Mouse (Mus musculus) large intestine, adult 2 months (tissue): ENCODE measurements around the gene Thsd7a. TPM values are rescaled to one million over a fixed set of nuclear protein-coding genes. Genes with fewer than 3 reads are reported as not detected.

ENCODE experiments used
- DNase-seq: peaks from one replicate; pipeline ENCODE4 v3.0.0-alpha.2; 2012; ENCODE audit warnings: low read depth, low spot score
- WGBS: fragments of 180-500 bp; shearing (Covaris S2); methylation state at CpG from one replicate; pipeline ENCODE4 v1.1.7; 2018; 5-methylcytosine and 5-hydroxymethylcytosine counted together
- polyA plus RNA-seq: library from polyadenylated mRNA; depleted of rRNA; stranded (reverse); fragments of >200 nt; gene quantifications from 2 replicates; pipeline ENCODE4 v1.2.3, GENCODE M21; 2012

The Thsd7a gene
- polyA plus RNA-seq, 1 experiment = 0.50 TPM

DNA sequence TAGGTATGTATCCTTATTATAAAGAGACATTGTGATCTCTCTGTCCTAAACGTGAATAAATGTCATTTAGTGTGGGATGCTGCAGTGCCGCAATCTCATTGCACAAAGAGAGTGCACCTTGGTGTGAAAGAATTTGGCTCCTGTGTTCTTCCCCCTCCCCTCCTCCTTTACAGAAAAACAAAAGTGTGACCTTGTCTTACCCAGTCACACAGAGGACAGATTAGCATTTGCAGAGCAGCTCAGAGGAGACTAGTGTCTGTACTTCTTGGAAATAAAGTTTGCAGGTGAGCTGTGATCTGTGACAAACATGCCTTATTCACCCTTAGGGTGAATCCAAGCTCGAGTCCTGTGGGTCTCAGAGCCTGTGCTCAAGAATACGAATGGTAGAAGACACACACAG, 332.2 kb downstream of the Thsd7a start:
- DNase-seq = no peak
- WGBS = 73% methylated on average over 4 of the region's 4 CpGs

DNA sequence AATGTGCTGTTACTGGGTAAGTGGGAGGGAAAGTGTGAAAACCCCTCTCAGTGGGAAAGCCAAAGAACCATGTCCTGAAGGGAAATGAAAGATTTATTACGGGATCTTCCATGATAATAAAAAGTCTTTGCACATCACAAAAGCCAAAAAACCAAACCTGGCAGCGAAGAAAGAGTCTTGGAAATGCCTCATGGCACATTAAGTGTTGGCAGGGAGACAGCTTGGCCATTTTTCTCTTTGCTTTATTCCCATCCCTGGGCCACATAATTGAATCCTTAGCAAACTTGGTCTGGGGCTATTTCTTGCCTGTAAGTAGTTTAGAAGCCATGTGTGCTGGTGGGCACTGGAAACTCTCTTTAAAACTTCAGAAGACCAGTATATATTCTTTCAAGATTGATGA, 344.8 kb downstream of the Thsd7a start:
- WGBS = 82% methylated on average over 2 of the region's 2 CpGs
- DNase-seq = no peak

DNA sequence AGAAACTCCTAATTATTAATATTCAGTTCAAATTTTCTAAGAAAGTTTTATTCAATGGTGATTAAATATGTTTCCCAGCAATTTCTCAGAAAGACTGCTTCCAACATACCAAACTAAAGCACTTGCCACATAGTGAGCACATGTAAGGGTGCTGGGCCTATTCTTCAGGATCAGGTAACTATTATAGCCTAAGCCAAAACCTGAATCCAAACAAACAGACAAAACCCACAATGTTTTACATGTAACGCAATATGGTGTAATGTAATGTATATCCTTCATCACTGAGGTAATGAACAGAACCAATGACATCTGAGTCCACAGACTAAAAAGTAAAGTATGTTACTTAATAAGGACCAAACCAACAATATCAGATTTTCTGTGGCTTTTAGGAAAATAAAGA, 346.2 kb downstream of the Thsd7a start:
- no peak for DNase-seq
- 100% methylated on average over 1 of the region's 1 CpGs for WGBS

DNA sequence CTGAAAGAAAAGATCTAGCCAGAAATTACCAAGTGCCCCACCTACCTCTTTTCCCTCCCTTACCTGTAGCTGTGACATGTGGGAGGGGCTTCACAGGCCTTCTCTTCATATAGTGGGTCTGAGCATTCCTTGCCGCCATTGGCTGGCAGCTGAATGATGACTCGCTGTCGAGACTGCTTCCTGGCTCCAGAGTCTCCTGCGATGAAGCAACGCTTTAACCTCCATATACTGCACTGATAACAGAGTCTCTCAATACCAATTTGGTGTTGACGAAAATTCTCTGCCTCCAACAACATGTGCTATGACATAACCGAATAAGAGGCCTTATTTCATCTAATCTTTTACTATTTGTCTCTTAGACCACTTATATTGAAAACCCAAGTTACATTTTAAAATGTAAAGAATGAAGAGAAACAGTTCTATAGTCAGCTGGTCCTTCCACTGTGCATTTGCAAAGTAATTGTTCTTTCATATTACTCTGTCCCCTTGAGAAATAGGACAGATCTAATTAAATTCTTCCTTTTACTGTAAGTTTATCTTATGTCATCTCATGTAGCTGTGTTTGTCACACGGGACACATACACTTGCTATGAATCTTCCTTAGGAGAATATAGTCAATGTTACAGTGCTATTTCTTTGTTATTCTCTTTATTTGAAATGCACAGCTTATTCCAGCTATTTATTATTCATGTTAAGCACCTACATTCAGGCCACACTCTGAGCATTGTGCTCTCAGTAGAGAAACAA, 351.3 kb downstream of the Thsd7a start:
- no peak for DNase-seq
- WGBS = 86% methylated on average over 8 of the region's 8 CpGs

DNA sequence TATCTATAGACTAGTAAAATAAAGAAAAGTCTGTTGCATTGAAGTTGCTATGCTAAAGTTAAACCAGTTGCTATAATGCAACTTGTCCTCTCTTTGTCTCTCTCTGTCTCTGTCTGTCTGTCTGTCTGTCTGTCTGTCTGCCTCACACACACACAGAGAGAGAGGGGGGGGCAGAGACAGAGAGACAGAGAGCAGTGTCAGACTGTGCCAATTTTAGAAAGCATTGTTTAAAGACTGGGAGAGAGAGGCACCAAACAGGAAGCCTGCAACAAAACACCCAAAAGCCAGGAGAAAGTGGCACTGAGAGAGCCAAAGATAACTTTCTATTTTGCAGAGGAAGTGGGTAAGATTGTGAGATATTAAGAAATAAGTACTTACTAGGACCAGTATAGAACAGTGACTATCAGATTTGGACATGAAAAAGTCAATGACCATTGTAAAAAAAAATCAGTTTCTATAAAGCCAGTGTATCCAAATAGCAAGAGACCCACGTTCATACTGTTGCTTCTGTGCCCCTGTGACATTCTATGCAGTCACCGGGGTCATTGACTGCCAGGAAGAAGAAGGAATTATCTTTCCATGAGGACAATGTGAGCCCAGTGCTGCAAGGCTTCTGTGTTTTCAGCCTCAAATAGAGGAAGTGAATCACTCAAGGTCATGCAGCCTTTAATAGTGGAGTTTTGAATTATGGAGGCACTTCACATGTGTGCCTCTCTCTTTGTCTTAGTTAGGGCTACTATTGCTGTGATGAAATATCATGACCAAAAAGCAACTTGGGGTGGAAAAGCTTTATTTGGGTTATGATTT, 355.4 kb downstream of the Thsd7a start:
- 45% methylated on average over 2 of the region's 2 CpGs for WGBS
- no peak for DNase-seq

DNA sequence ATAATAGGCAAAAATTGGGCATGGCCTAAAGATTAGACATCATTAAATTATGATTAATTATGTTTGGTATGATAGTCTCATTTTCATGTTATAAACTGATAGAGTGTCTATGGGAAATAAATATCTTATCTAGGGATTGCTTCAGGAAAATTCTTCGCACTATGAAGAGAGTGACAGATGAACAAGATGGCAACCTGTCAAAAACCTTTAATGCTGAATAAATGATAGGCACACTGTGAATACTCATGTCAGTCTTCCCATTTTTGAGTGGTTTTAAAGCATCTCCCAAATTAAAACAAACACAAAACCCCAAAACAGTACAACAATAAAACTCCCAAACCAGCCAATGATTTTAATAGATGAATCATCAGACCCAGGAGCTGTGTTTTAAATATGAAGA, 362.5 kb downstream of the Thsd7a start:
- no peak for DNase-seq
- 88% methylated on average over 1 of the region's 1 CpGs for WGBS

DNA sequence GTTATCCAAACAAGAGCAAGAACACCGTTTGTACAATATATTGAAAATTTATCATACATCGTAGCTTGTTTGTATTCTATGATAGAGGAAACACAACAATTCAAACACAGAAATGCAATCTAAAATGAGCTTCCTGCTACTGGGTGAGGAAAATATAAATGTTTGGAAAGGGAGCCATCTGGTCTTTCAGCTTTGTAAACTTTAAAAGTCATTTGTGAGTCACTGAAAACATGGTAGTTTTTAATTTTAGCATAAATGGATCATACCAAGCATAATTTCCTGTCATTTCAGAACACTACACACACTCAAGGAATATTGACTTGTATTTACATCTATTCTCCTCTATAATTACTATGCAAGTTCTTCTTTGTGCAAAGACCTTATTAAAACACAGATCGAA, 363.6 kb downstream of the Thsd7a start:
- no peak for DNase-seq
- WGBS = 57% methylated on average over 3 of the region's 3 CpGs

DNA sequence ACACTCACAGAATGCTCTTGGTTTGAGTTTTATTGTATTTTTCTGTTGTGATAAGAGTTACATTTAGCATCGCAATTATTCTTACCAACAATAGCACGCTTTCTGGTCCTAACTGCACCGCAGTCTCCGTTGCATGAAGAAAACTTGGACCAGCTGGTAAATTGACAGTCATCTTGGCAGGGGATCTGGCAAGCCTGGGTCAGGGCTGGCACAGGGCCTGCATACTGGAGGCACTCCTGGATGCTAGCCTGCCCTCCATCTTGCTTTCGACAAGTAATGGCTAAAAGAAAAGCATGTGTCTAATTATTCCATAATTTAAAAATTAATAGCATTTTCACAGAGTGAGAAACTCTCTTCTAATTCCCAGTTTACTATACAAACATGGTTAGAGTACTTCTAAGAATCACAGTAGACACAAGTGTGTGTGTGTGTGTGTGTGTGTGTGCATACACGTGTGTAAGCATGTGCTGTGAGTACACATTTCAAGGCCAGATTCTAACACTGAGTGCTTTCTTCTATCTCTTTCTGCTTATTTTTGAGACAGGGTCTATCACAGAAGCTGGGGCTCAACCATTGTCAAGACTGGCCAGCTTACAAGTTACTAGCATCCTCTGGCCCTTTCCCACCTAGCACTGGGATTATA, 368.0 kb downstream of the Thsd7a start:
- 84% methylated on average over 6 of the region's 6 CpGs for WGBS
- DNase-seq = no peak

DNA sequence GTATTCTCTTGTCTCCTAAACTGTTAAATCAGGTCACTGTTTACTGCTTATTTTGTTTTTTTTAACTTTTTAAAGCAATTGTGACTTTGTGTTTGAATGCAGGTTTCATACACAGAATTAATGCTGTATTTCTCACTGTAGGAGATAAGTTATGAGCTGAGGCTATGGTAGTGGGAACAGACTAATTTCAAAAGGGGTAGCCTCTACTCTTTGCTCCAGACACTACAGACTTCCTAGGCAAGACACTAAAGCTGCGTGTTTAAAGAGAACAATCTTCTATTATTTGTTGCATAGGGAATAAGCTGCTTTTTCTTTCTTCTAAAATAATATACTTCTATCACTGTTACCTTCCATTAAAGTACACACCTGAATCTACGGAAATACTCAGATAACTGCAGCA, 368.5 kb downstream of the Thsd7a start:
- DNase-seq = no peak
- 91% methylated on average over 2 of the region's 2 CpGs for WGBS

DNA sequence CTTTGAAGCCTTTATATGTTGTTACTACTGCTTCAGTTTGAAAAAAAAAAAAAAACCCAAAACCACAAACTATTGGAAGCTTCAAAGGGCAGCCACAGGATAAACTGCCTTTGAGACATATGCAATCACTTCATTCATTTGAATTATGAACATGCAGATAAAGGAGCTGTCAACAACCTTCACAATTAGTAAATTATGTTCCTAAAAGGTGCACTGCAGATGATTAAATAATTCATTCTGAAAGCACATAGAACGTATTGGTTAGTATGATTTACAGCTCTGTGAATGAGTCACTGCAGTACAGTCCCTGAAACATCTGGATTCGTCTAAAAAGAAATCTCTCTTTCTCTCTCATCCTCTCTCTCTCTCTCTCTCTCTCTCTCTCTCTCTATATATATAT, 390.5 kb downstream of the Thsd7a start:
- no peak for DNase-seq
- 32% methylated on average over 2 of the region's 2 CpGs for WGBS

DNA sequence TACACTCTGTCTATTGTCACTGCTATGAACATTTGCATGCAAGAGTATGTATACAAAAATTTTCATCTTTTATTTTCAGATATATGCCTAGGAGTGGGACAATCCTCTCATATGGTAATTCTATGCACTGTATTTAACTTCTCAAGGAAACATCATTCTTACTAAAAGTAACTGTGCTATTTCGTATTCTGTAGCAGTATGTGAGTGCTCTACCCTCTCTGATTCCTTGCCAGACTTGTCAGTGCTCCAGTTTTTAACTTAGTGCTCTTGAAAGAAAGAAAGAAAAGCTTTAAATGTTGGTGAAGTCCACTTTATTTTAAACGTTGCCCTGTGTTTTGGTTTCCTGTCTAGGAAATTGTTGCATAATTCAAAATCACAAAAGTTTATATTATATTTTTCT, 395.6 kb downstream of the Thsd7a start:
- 55% methylated on average over 2 of the region's 2 CpGs for WGBS
- no peak for DNase-seq

DNA sequence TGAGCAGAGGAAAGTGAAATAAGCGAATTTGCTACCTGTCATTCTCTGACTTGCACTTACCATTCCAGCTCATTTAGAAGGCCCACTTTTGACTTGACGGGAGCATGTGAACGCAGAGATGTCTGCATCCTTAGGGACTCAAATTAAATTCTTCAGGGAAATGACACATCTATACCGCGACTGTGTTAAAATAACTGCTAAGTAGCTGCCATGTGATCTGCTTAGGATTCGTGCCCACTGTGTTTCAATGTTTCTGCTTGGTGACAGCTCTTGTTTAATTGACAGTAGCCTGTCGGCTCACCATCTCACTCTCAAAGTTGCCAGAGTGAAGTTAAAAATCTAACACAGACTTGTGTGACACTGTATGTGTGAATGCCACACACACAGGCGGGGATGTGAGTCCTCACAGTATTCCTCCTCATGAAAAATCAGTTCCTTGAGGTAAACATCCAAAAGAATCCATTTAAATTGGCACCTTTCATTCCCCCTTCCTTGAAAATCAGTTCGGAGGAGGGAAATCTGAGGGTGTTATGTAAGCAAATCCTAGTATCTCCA, 397.0 kb downstream of the Thsd7a start:
- WGBS = 83% methylated on average over 9 of the region's 9 CpGs

DNA sequence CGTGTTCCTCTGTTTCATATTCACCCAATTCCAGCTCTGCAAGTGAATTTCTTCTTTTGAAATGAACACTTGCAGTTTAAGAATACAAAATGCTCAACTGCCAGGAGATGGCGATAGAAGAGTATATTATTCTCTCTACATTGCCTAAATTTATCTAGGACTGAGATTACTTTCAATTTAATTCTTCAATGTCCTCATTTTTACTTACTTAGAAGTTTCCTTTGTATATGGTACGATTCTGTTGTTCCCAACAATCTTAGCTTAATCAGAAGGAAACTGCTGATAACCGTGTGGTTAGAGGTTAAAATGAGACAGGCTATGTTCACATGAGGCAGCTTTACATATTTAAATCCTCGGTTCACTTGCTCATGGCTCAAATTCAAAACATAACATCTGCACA, 398.5 kb downstream of the Thsd7a start:
- no peak for DNase-seq
- 37% methylated on average over 5 of the region's 5 CpGs for WGBS

More for the DNA sequence above, 397.0 kb downstream of the Thsd7a start:
- DNase-seq = no peak

DNA sequence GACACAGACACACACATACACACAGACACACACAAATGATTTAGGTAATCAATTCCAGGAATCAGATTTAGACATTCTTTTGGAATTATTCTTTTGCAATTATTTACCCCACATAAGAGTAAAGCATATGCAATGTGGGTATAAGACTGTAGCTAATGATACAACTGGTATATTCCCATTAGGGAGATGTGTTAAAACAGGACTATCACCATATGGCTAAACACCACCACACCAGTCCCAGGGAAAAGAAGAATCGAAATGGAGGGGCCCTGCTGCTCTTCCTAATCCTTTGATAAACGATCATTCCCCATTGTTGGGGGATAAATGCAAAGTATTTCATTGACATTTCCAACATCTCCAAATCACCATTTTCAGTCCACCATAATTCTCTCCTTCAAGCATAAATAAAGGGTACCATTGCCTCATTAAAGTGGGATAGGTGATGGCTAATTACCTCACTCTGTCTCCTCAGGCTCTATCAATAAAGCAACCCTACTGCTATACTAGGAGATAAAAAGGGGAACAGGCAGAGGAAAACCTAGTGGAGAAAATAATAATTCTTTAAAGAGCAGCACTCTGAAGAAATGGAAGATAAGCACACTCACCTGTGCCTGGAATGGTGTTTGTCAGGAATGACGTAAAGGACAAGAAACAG, 400.0 kb downstream of the Thsd7a start:
- DNase-seq = no peak
- WGBS = 71% methylated on average over 3 of the region's 3 CpGs

DNA sequence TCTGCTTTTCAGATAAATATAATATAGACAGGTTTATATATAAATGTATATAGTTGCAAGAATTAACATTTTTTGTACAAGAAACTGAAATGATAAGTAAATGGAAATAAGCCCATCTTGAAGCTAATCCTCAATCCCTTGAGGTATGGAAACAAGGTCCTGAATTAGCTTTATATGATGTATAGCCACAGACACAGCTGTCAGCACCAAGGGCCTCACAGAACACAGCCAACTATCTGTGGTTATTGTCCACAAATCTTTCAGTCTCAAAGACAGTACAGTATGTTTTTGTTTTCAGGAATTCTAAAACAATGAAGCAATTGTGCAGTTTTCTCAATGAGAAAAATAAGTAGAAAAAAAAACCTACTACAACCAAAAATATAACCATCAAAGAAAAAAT, 400.5 kb downstream of the Thsd7a start:
- DNase-seq = no peak

DNA sequence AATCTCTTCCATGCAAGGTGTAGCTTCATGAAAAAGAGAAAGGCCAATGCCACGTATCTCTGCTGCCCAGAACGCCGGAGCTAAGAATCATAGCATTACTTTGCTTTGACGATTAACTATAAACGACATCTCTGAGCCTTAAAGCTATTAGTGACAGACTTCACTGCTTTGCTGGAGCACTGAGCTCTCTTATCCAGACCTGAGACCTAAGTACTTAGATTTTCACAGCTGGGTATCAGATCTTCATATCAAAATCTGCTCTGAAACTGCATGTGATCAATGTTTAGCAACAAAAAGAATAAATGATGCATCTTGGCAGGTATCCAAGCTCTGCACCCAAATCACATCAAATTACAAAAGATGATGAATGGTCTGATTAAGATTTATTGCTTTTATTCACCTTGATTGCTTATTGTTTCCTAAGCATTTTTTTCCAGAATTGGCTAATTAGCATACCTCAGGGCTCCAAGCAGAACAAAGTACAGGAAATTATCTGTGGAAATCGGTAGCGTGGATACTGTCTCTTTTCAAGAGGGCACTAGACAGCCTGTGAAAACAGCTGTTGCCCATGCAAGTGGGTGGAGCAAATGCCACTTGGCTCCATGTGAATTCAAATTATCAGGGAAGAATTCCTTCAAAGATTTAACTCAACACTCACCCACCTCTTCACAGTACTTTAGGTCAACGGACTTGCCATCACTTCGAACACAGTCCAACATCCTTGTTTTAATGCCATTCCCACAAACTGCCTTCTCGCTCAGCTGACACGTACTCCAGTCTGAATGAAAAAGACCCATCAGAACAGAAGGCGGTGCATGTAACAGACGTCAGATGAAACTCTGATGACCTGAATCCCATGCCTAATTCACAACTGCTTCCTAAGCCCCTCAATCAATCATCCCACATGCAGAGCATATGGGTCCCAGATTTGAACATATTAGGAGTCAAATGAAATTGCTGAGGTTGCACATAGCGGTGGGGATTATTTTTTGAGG, 412.3 kb downstream of the Thsd7a start:
- no peak for DNase-seq
- 83% methylated on average over 14 of the region's 14 CpGs for WGBS

DNA sequence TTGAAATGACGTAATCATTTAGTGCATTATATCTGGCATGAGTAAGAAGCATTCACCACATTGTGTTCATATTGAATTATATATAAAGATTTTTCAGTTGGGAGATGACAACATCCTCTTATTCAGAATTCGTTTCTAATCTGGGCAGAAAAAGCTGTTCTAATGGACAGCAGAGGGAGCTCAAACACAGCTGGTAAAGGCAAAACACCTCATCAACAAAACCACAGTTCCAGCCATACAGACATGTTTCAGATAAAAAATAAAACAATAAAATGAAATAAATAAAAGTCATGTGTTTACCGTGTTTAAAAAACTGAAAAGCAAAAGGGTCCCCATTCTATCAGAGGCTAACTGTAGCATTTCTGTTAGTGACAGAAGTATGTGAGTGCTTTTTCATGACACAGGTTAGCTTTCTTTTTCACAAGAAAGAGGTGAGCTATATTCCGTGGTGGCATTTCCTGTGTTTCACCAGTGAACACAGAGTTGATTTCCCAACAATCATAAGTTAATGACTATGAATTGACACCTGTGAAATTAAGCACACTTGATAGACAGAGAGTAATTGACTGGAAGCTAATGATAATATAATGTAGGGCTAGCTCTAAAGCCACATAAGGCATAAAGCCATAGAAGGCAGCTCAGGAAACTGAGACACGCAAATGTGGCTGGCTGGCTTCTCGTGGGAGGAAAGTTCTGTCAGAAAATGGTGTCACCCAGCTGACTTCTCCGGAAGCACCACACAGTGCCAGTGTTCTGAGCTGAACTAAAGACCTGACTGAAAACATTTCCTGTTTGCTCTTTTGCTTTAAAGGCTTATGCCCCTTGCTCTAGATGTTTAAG, 433.9 kb downstream of the Thsd7a start:
- WGBS = 50% methylated on average over 7 of the region's 7 CpGs
- no peak for DNase-seq

DNA sequence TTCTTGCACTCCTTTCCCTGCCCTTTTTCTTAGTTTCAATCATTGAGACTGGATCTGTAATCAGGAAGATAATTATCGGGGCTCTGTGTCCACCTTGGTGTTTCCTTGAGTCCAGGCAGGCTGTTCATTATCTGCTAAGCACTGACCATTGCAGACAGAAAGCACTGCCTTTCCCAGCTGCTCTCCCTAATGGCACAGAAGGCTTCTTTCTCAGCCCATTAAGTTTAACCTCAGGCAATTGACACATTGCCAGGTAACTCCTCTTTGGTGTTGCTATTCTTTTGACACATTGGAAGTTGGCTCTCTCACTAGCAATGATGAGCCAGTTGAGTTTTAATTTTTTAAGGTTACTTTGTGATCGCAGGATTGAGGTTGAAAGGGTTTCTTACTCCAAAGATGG, 441.7 kb downstream of the Thsd7a start:
- WGBS = 81% methylated on average over 2 of the region's 2 CpGs
- no peak for DNase-seq
